Mouse (Mus musculus) lung, postnatal 0 days (tissue): ENCODE measurements around the gene Fam69a. TPM values are rescaled to one million over a fixed set of nuclear protein-coding genes. Genes with fewer than 3 reads are reported as not detected.
A peak's percentile ranks its signal among the peaks of the same experiment; 100 is the strongest.

Experiments used
- ATAC-seq: fragments of 200-750 bp; cut with Nextera tagmentation; 2 replicates; pipeline ENCODE4 v1.8.0; 2017; ENCODE audit warnings: moderate library complexity
- DNase-seq: peaks from one replicate; pipeline ENCODE4 v3.0.0-alpha.2; 2016; ENCODE audit warnings: low spot score
- H3K27ac ChIP-seq: fragments of 300-500 bp; sonication (generic); 2 replicates; pipeline ENCODE4 v1.5.1; 2014; ENCODE audit warnings: antibody characterized with exemption, mild to moderate bottlenecking, low read length, mixed read lengths
- H3K27me3 ChIP-seq: fragments of 300-500 bp; sonication (generic); replicated peaks from 2 replicates; pipeline ENCODE4 v1.6.1; 2014; ENCODE audit warnings: low read length, mixed read lengths; ENCODE audit not compliant: insufficient read depth
- H3K36me3 ChIP-seq: fragments of 300-500 bp; sonication (generic); 2 replicates; pipeline ENCODE4 v1.6.1; 2014; ENCODE audit warnings: low read length, mixed read lengths; ENCODE audit not compliant: insufficient read depth
- H3K4me1 ChIP-seq: fragments of 300-500 bp; sonication (generic); 2 replicates; pipeline ENCODE4 v1.6.1; 2014; ENCODE audit warnings: antibody characterized with exemption, low read depth, low read length, mixed read lengths; ENCODE audit not compliant: insufficient read depth
- H3K4me2 ChIP-seq: fragments of 300-500 bp; sonication (generic); replicated peaks from 2 replicates; pipeline ENCODE4 v1.6.1; 2014; ENCODE audit warnings: low read depth, mild to moderate bottlenecking, low read length, moderate library complexity, mixed read lengths
- H3K4me3 ChIP-seq: fragments of 300-500 bp; sonication (generic); 2 replicates; pipeline ENCODE4 v1.5.1; 2014; ENCODE audit warnings: low read depth, low read length
- H3K9ac ChIP-seq: fragments of 300-500 bp; sonication (generic); replicated peaks from 2 replicates; pipeline ENCODE4 v1.6.1; 2014; ENCODE audit warnings: low read depth, mild to moderate bottlenecking
- H3K9me3 ChIP-seq: fragments of 300-500 bp; sonication (generic); 2 replicates; pipeline ENCODE4 v1.6.1; 2016; ENCODE audit warnings: low read length, mixed read lengths
- CTCF ChIP-seq: IDR thresholded peaks from 2 replicates; pipeline ENCODE4 v1.5.1; 2016; ENCODE audit warnings: antibody characterized with exemption, mild to moderate bottlenecking
- EP300 ChIP-seq: IDR thresholded peaks from 2 replicates; pipeline ENCODE4 v1.6.1; 2016; ENCODE audit warnings: antibody characterized with exemption, mild to moderate bottlenecking, control low read depth
- WGBS: fragments of 180-500 bp; shearing (Covaris S2); extraction: QIAGEN DNeasy Blood & Tissue Kit; methylation state at CpG from one replicate; pipeline ENCODE4 v1.1.7; 2014; 5-methylcytosine and 5-hydroxymethylcytosine counted together
- polyA plus RNA-seq: library from polyadenylated mRNA; unstranded; fragments of >200 nt; fragmentation: Nextera tagmentation; extraction: Ambion mirVana; gene quantifications from 2 replicates; pipeline ENCODE4 v1.2.1, GENCODE M21; 2015

Gene Fam69a
- polyA plus RNA-seq, 1 experiment from 2014 or later, result 33.9 TPM

- no peak within 1 kb of the TSS for H3K4me2 ChIP-seq
- H3K27ac ChIP-seq, result no peak within 1 kb of the TSS
- WGBS, result 29% methylated on average over 4 of the region's 4 CpGs
- H3K27me3 ChIP-seq, result no peaks in the 10 kb centered on the region
- peak; percentile 56; the same call in 1 of the 2 replicates for ATAC-seq
- no peak within 1 kb of the TSS for H3K9ac ChIP-seq
- TF ChIP-seq EP300 (no peak), CTCF (no peak)
- H3K4me3 ChIP-seq, result no peak within 1 kb of the TSS
- H3K9me3 ChIP-seq, result no peaks in the 10 kb centered on the region
- peak; percentile 72 for DNase-seq
- no peaks in the 10 kb centered on the region for H3K36me3 ChIP-seq
- no peaks in the 10 kb centered on the region for H3K4me1 ChIP-seq
Measured at GRCm38 (mm10) chr5:107874561-107875260, 112.2 kb downstream of the Fam69a start, which contains the start of gene Evi5. TSS of gene Evi5 (minus strand) at chr5:107875107.

GRCm38 (mm10) chr5:107873886-107874302, 113.0 kb downstream of the Fam69a start:
- TF ChIP-seq EP300, result no peak
- TF ChIP-seq CTCF, result no peak
- DNase-seq (no peak), ATAC-seq (no peak)
- Histone ChIP-seq H3K36me3 (no peaks in the 10 kb centered on the region), H3K27ac (no peak overlapping the region), H3K4me2 (no peak overlapping the region), H3K4me1 (no peaks in the 10 kb centered on the region), H3K27me3 (no peaks in the 10 kb centered on the region), H3K9ac (no peak overlapping the region), H3K4me3 (no peak overlapping the region), H3K9me3 (no peaks in the 10 kb centered on the region)
- 61% methylated on average over 7 of the region's 7 CpGs for WGBS

GRCm38 (mm10) chr5:107873330-107873729, 113.6 kb downstream of the Fam69a start:
- H3K36me3 ChIP-seq, result no peaks in the 10 kb centered on the region
- H3K27ac ChIP-seq, result no peak overlapping the region
- TF ChIP-seq CTCF (no peak), EP300 (no peak)
- WGBS, result 93% methylated on average over 6 of the region's 6 CpGs
- no peak for DNase-seq
- no peak for ATAC-seq
- no peak overlapping the region for H3K4me3 ChIP-seq
- H3K4me1 ChIP-seq, result no peaks in the 10 kb centered on the region
- no peak overlapping the region for H3K4me2 ChIP-seq
- H3K9me3 ChIP-seq, result no peaks in the 10 kb centered on the region
- no peak overlapping the region for H3K9ac ChIP-seq
- H3K27me3 ChIP-seq, result no peaks in the 10 kb centered on the region

GRCm38 (mm10) chr5:107869701-107870100, 117.2 kb downstream of the Fam69a start:
- Histone ChIP-seq H3K9ac (no peak overlapping the region), H3K4me2 (no peak overlapping the region), H3K4me1 (no peaks in the 10 kb centered on the region; the same call in 1 of the 2 replicates), H3K4me3 (no peak overlapping the region), H3K27ac (no peak overlapping the region), H3K36me3 (no peaks in the 10 kb centered on the region), H3K9me3 (no peaks in the 10 kb centered on the region), H3K27me3 (no peaks in the 10 kb centered on the region)
- ATAC-seq (no peak), DNase-seq (no peak)
- TF ChIP-seq CTCF, result no peak
- TF ChIP-seq EP300, result no peak
- WGBS, result 53% methylated on average over 2 of the region's 2 CpGs

- Histone ChIP-seq H3K4me3 (peak overlapping the region; percentile 90), H3K4me2 (peak overlapping the region; percentile 63), H3K27ac (peak overlapping the region; percentile 94), H3K4me1 (no peaks in the 10 kb centered on the region; the same call in 1 of the 2 replicates), H3K36me3 (no peaks in the 10 kb centered on the region), H3K9ac (peak overlapping the region; percentile 78), H3K9me3 (no peaks in the 10 kb centered on the region), H3K27me3 (no peaks in the 10 kb centered on the region)
- under 1% methylated on average over 46 of the region's 58 CpGs for WGBS
- peak; percentile 26; the same call in 1 of the 2 replicates for TF ChIP-seq CTCF
- TF ChIP-seq EP300, result no peak
- ATAC-seq, result peak; percentile 98
- DNase-seq, result peak; percentile 97
Measured at GRCm38 (mm10) chr5:107868905-107869424, 117.9 kb downstream of the Fam69a start.

- ATAC-seq (peak; percentile 73), DNase-seq (peak; percentile 58)
- WGBS, result 4% methylated on average over 28 of the region's 82 CpGs
- TF ChIP-seq EP300 (no peak), CTCF (no peak)
- H3K36me3 ChIP-seq, result no peaks in the 10 kb centered on the region
- peak overlapping the region; percentile 94 for H3K27ac ChIP-seq
- H3K4me2 ChIP-seq, result peak overlapping the region; percentile 63
- H3K4me1 ChIP-seq, result no peaks in the 10 kb centered on the region; the same call in 1 of the 2 replicates
- H3K9ac ChIP-seq, result peak overlapping the region; percentile 78
- peak overlapping the region; percentile 90 for H3K4me3 ChIP-seq
- no peaks in the 10 kb centered on the region for H3K27me3 ChIP-seq
- H3K9me3 ChIP-seq, result no peaks in the 10 kb centered on the region
Measured at GRCm38 (mm10) chr5:107867970-107868904, 118.6 kb downstream of the Fam69a start.
